Mouse (Mus musculus) liver, embryonic 12.5 days (tissue): ENCODE data around the gene Bbs1. TPM values are rescaled to one million over a fixed set of nuclear protein-coding genes. Genes with fewer than 3 reads are reported as not detected.
"Not testable (repeated sequence)": the region's sequence is repeated elsewhere in the genome, so short reads cannot be mapped to it uniquely, and the experiment has no call there.

Source experiments
- ATAC-seq: fragments of 200-750 bp; cut with Nextera tagmentation; 2 replicates; pipeline ENCODE4 v1.8.0; 2017; ENCODE audit warnings: moderate number of reproducible peaks, mild to moderate bottlenecking, moderate library complexity
- H3K27ac ChIP-seq: fragments of 300-500 bp; sonication (generic); 2 replicates; pipeline ENCODE4 v1.5.1; 2016; ENCODE audit warnings: mild to moderate bottlenecking
- H3K27me3 ChIP-seq: fragments of 300-500 bp; sonication (generic); replicated peaks from 2 replicates; pipeline ENCODE4 v1.6.1; 2016; ENCODE audit warnings: mild to moderate bottlenecking, moderate library complexity
- H3K36me3 ChIP-seq: fragments of 300-500 bp; sonication (generic); 2 replicates; pipeline ENCODE4 v1.6.1; 2016; ENCODE audit warnings: mild to moderate bottlenecking, moderate library complexity
- H3K4me1 ChIP-seq: fragments of 300-500 bp; sonication (generic); 2 replicates; pipeline ENCODE4 v1.6.1; 2016
- H3K4me2 ChIP-seq: fragments of 300-500 bp; sonication (generic); 2 replicates; pipeline ENCODE4 v1.6.1; 2016; ENCODE audit warnings: mild to moderate bottlenecking, moderate library complexity
- H3K4me3 ChIP-seq: fragments of 300-500 bp; sonication (generic); 2 replicates; pipeline ENCODE4 v1.5.1; 2016; ENCODE audit warnings: mild to moderate bottlenecking, moderate library complexity
- H3K9ac ChIP-seq: fragments of 300-500 bp; sonication (generic); 2 replicates; pipeline ENCODE4 v1.6.1; 2016; ENCODE audit warnings: mild to moderate bottlenecking, moderate library complexity
- H3K9me3 ChIP-seq: fragments of 300-500 bp; sonication (generic); replicated peaks from 2 replicates; pipeline ENCODE4 v1.6.1; 2016; ENCODE audit warnings: mild to moderate bottlenecking, moderate library complexity
- WGBS: fragments of 180-500 bp; shearing (Covaris S2); methylation state at CpG from one replicate; pipeline ENCODE4 v1.1.7; 2016; ENCODE audit not compliant: insufficient replicate concordance; 5-methylcytosine and 5-hydroxymethylcytosine counted together
- polyA plus RNA-seq: library from polyadenylated mRNA; unstranded; fragments of >200 nt; fragmentation: Nextera tagmentation; extraction: Ambion mirVana; gene quantifications from 2 replicates; pipeline ENCODE4 v1.2.1, GENCODE M21; 2016

The Bbs1 gene
- polyA plus RNA-seq, result 1.6 and 1.8 TPM in 2 replicates

GRCm38 (mm10) chr19:4905979-4906794, at the start of gene Bbs1:
Bbs1 (minus strand) TSS chr19:4906628.
- peak within 1 kb of the TSS; percentile 65 for H3K4me3 ChIP-seq

GRCm38 (mm10) chr19:4948641-4949040, 42.2 kb upstream of the Bbs1 start:
- H3K27me3 ChIP-seq, result peaks cover 39% of the 10 kb centered on the region
- not testable (repeated sequence) for H3K9ac ChIP-seq, H3K4me2 ChIP-seq, H3K9me3 ChIP-seq, H3K4me1 ChIP-seq, H3K4me3 ChIP-seq, H3K27ac ChIP-seq, ATAC-seq, H3K36me3 ChIP-seq
- 76% methylated on average over 9 of the region's 9 CpGs for WGBS

More at GRCm38 (mm10) chr19:4905979-4906794, at the start of gene Bbs1:
- Histone ChIP-seq H3K27ac (no peak within 1 kb of the TSS), H3K4me2 (peak within 1 kb of the TSS; percentile 68), H3K36me3 (peaks cover 43% of the 10 kb centered on the region), H3K27me3 (no peaks in the 10 kb centered on the region), H3K4me1 (peaks cover 10% of the 10 kb centered on the region), H3K9ac (peak within 1 kb of the TSS; percentile 44; the same call in 1 of the 2 replicates), H3K9me3 (no peaks in the 10 kb centered on the region)
- ATAC-seq, result peak; percentile 31; the same call in 1 of the 2 replicates
- 8% methylated on average over 31 of the region's 31 CpGs for WGBS

DNA sequence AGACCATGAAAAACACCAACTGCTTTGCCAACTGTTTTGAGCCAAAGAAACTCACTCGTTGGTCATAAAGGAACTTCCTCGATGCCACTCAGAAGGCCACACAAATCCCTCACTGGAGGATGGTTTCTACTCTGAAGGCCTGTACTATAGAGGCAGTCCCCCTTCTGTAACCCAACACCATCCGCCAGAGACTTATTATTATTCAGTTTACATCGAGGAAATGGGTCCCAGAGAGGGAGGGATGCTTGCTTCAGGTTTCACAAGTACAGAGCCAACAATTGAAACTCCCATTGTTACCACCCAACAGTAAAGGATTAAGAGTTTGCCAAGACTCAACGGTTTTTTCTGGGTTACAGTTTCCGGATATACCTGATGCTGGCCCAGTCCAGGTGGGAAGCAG, 39.1 kb upstream of the Bbs1 start:
- H3K4me3 ChIP-seq, result no peak overlapping the region
- peaks cover 16% of the 10 kb centered on the region for H3K4me1 ChIP-seq
- no peaks in the 10 kb centered on the region for H3K36me3 ChIP-seq
- H3K27ac ChIP-seq, result no peak overlapping the region
- no peak overlapping the region for H3K4me2 ChIP-seq
- H3K9me3 ChIP-seq, result no peaks in the 10 kb centered on the region
- H3K27me3 ChIP-seq, result peaks cover 68% of the 10 kb centered on the region
- 35% methylated on average over 6 of the region's 6 CpGs for WGBS
- ATAC-seq, result no peak
- H3K9ac ChIP-seq, result no peak overlapping the region

- H3K9me3 ChIP-seq, result no peaks in the 10 kb centered on the region
- H3K36me3 ChIP-seq, result no peaks in the 10 kb centered on the region
- H3K4me3 ChIP-seq, result peak overlapping the region; percentile 61
- no peak for ATAC-seq
- peaks cover 87% of the 10 kb centered on the region for H3K27me3 ChIP-seq
- 9% methylated on average over 13 of the region's 13 CpGs for WGBS
- peaks cover 16% of the 10 kb centered on the region for H3K4me1 ChIP-seq
- H3K27ac ChIP-seq, result no peak overlapping the region
- H3K9ac ChIP-seq, result peak overlapping the region; percentile 12; the same call in 1 of the 2 replicates
- peak overlapping the region; percentile 95 for H3K4me2 ChIP-seq
Observed at GRCm38 (mm10) chr19:4943253-4943588, 36.8 kb upstream of the Bbs1 start.

- Histone ChIP-seq H3K27ac (no peak within 1 kb of the TSS), H3K4me1 (peaks cover 16% of the 10 kb centered on the region), H3K4me2 (peak within 1 kb of the TSS; percentile 95), H3K9me3 (no peaks in the 10 kb centered on the region), H3K27me3 (peaks cover 91% of the 10 kb centered on the region), H3K36me3 (no peaks in the 10 kb centered on the region), H3K9ac (peak within 1 kb of the TSS; percentile 57), H3K4me3 (peak within 1 kb of the TSS; percentile 61)
- 2% methylated on average over 55 of the region's 55 CpGs for WGBS
- peak; percentile 90 for ATAC-seq
Observed at GRCm38 (mm10) chr19:4942551-4943252, 36.3 kb upstream of the Bbs1 start, which contains the start of gene Peli3. Peli3 (minus strand) TSS chr19:4943127.

DNA sequence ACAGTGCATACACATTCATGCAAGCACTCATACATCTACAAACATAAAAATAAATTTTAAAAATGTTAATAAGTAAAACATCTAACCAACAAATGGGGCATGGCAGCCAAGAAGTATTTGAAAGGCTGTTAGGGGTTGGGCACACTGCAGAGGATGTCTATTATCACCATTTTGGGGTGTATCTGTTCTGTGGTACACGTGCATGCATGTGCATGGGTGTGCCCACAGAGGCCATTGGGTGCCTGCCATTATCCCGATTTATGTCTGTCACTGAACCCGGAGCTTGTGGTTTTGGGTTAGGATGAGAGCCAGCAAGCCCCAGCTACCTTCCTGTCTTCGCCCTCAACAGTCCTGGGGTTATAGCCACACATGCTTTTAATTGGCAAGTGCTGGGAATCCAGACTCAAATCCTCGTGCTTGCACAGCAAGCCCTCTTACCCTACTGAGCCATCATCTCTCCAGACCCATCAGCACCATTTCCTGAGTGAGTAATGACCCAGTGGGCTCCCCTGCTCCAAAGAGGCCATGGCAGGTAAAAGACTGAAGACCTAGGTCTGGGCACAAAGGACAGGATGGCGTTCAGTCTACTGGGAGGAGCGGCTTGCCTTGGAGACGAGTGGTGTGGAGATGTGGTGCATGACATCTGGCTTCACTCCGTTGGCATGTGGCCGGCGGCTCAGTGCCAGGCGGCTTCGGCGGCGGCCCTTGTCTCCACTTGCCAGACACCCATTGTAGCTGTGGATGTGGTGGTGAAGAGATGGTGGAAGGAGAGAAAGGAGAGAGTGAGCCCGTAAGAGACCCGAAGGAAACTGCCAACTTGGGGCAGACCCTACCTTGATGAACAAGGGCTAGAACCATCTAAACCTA, 31.2 kb upstream of the Bbs1 start:
- no peaks in the 10 kb centered on the region for H3K9me3 ChIP-seq
- H3K4me1 ChIP-seq, result peaks cover 6% of the 10 kb centered on the region
- no peak overlapping the region for H3K4me3 ChIP-seq
- peaks cover 59% of the 10 kb centered on the region for H3K27me3 ChIP-seq
- 72% methylated on average over 17 of the region's 17 CpGs for WGBS
- no peak overlapping the region for H3K9ac ChIP-seq
- no peak for ATAC-seq
- H3K4me2 ChIP-seq, result no peak overlapping the region
- H3K36me3 ChIP-seq, result no peaks in the 10 kb centered on the region
- no peak overlapping the region for H3K27ac ChIP-seq

- H3K4me2 ChIP-seq, result no peak overlapping the region
- no peaks in the 10 kb centered on the region for H3K36me3 ChIP-seq
- no peaks in the 10 kb centered on the region for H3K4me1 ChIP-seq
- ATAC-seq, result no peak
- H3K9ac ChIP-seq, result no peak overlapping the region
- H3K4me3 ChIP-seq, result no peak overlapping the region
- WGBS, result 65% methylated on average over 2 of the region's 2 CpGs
- H3K27me3 ChIP-seq, result peaks cover 59% of the 10 kb centered on the region
- no peaks in the 10 kb centered on the region for H3K9me3 ChIP-seq
- H3K27ac ChIP-seq, result no peak overlapping the region
Observed at GRCm38 (mm10) chr19:4936896-4937295, 30.5 kb upstream of the Bbs1 start.

GRCm38 (mm10) chr19:4928781-4929180, 22.4 kb upstream of the Bbs1 start:
- peak overlapping the region; percentile 66 for H3K4me2 ChIP-seq
- WGBS, result 63% methylated on average over 5 of the region's 5 CpGs
- 0 out of 2 replicates have a peak overlapping the region, but pooled peaks have one; percentile 43 for H3K27ac ChIP-seq
- ATAC-seq, result no peak
- peak overlapping the region; percentile 67 for H3K4me3 ChIP-seq
- H3K9me3 ChIP-seq, result no peaks in the 10 kb centered on the region
- H3K4me1 ChIP-seq, result peaks cover 27% of the 10 kb centered on the region
- H3K27me3 ChIP-seq, result peaks cover 20% of the 10 kb centered on the region
- peak overlapping the region; percentile 68 for H3K9ac ChIP-seq
- H3K36me3 ChIP-seq, result peaks cover 27% of the 10 kb centered on the region

- H3K4me3 ChIP-seq, result peak within 1 kb of the TSS; percentile 67
- H3K4me2 ChIP-seq, result peak within 1 kb of the TSS; percentile 66
- peak; percentile 99 for ATAC-seq
- peaks cover 19% of the 10 kb centered on the region for H3K27me3 ChIP-seq
- H3K27ac ChIP-seq, result peak within 1 kb of the TSS; percentile 46
- peak within 1 kb of the TSS; percentile 68 for H3K9ac ChIP-seq
- no peaks in the 10 kb centered on the region for H3K9me3 ChIP-seq
- peaks cover 27% of the 10 kb centered on the region for H3K4me1 ChIP-seq
- WGBS, result under 1% methylated on average over 32 of the region's 32 CpGs
- peaks cover 35% of the 10 kb centered on the region for H3K36me3 ChIP-seq
Observed at GRCm38 (mm10) chr19:4927904-4928531, 21.6 kb upstream of the Bbs1 start, which contains the start of gene Dpp3. Dpp3 (minus strand) TSS chr19:4928287.

DNA sequence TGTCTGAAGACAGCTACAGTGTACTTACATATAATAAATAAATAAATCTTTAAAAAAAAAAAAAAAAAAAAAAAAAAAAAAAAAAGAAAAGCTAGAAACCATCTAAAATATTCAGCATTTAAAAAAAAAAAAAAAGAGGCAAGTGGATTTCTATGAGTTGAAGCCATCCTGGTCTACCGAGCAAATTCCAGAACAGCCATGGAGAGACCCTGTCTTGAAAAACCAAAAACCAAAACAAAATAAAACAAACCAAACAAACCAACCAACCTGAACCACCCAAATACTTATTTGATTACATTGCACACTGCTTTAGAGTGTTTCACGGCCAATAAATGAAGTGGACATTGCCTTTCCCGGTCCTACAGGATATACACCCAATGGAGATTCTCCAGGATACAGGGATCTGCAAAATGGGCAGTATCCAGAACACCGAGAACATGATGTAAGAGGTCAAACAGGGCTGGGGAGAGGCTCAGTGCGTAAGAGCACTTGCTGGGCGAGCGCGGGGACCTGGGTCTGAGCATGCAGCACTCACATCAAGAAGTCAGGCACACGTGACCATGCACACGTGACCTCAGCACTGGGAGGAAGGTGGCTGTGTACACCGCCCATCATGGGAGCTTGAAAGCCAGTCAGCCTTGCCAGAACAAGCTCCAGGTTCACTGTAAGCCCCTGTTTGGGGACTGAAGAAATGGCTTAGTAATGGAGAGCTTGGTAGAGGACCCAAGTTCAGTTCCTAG, 18.9 kb upstream of the Bbs1 start:
- Histone ChIP-seq H3K4me2 (no peak overlapping the region), H3K27me3 (no peaks in the 10 kb centered on the region), H3K9me3 (no peaks in the 10 kb centered on the region), H3K36me3 (peaks cover 62% of the 10 kb centered on the region), H3K27ac (no peak overlapping the region), H3K4me1 (peaks cover 27% of the 10 kb centered on the region), H3K9ac (no peak overlapping the region), H3K4me3 (no peak overlapping the region)
- 91% methylated on average over 11 of the region's 11 CpGs for WGBS
- no peak for ATAC-seq
